Mouse (Mus musculus) lung, adult 2 months (tissue): ENCODE data around the gene Nadk2. TPM values are rescaled to one million over a fixed set of nuclear protein-coding genes. Genes with fewer than 3 reads are reported as not detected.

ENCODE experiments used
- DNase-seq: peaks from one replicate; pipeline ENCODE4 v3.0.0; 2022
- H3K4me1 ChIP-seq: fragments of 200-500 bp; 2 replicates; pipeline ENCODE4 v1.6.1; 2011; ENCODE audit warnings: low read length; ENCODE audit not compliant: control insufficient read depth, insufficient read depth
- H3K4me3 ChIP-seq: fragments of 200-500 bp; replicated peaks from 2 replicates; pipeline ENCODE3; 2011; ENCODE audit warnings: low read depth, mild to moderate bottlenecking, control low read depth, low read length; ENCODE audit errors: extremely low read depth
- CTCF ChIP-seq: fragments of 200-500 bp; IDR thresholded peaks from 2 replicates; pipeline ENCODE4 v1.5.1; 2011; ENCODE audit warnings: mild to moderate bottlenecking, low read length, control low read depth; ENCODE audit not compliant: insufficient read depth
- POLR2A ChIP-seq: fragments of 200-500 bp; IDR thresholded peaks from 2 replicates; pipeline ENCODE4 v1.6.1; 2011; ENCODE audit warnings: low read depth, mild to moderate bottlenecking, control low read depth, low read length, borderline replicate concordance; ENCODE audit errors: extremely low read depth
- WGBS: fragments of 180-500 bp; shearing (Covaris S2); methylation state at CpG from one replicate; pipeline ENCODE4 v1.1.7; 2018; 5-methylcytosine and 5-hydroxymethylcytosine counted together
- polyA plus RNA-seq: library from polyadenylated mRNA; depleted of rRNA; stranded (reverse); fragments of >200 nt; gene quantifications from 2 replicates; pipeline ENCODE4 v1.2.3, GENCODE M21; 2012

Nadk2 gene
- polyA plus RNA-seq, 1 experiment, result 12.0 TPM

GRCm38 (mm10) chr15:9087421-9087820, 16.4 kb downstream of the Nadk2 start:
- WGBS, result 87% methylated on average over 5 of the region's 5 CpGs
- H3K4me3 ChIP-seq, result no peak overlapping the region
- no peak for DNase-seq
- H3K4me1 ChIP-seq, result no peaks in the 10 kb centered on the region
- no peak for TF ChIP-seq CTCF
- TF ChIP-seq POLR2A, result no peak

- no peak for DNase-seq
- WGBS, result 89% methylated on average over 17 of the region's 17 CpGs
- TF ChIP-seq POLR2A (no peak), CTCF (no peak)
- no peak overlapping the region for H3K4me3 ChIP-seq
- no peaks in the 10 kb centered on the region for H3K4me1 ChIP-seq
Measured at GRCm38 (mm10) chr15:9087895-9088682, 17.0 kb downstream of the Nadk2 start.

- no peaks in the 10 kb centered on the region for H3K4me1 ChIP-seq
- TF ChIP-seq POLR2A, result no peak
- TF ChIP-seq CTCF, result no peak
- no peak overlapping the region for H3K4me3 ChIP-seq
- WGBS, result 58% methylated on average over 8 of the region's 8 CpGs
- DNase-seq, result no peak
Measured at GRCm38 (mm10) chr15:9088683-9089072, 17.6 kb downstream of the Nadk2 start.

- DNase-seq, result no peak
- 29% methylated on average over 2 of the region's 2 CpGs for WGBS
- no peak overlapping the region for H3K4me3 ChIP-seq
- TF ChIP-seq POLR2A (no peak), CTCF (no peak)
- H3K4me1 ChIP-seq, result no peaks in the 10 kb centered on the region
Measured at GRCm38 (mm10) chr15:9089136-9089720, 18.2 kb downstream of the Nadk2 start.

GRCm38 (mm10) chr15:9090662-9091061, 19.6 kb downstream of the Nadk2 start:
- Histone ChIP-seq H3K4me3 (no peak overlapping the region), H3K4me1 (no peaks in the 10 kb centered on the region; the same call in 1 of the 2 replicates)
- DNase-seq, result no peak
- TF ChIP-seq CTCF (no peak), POLR2A (no peak)
- 75% methylated on average over 5 of the region's 5 CpGs for WGBS

- H3K4me1 ChIP-seq, result no peaks in the 10 kb centered on the region; the same call in 1 of the 2 replicates
- DNase-seq, result no peak
- TF ChIP-seq CTCF (no peak), POLR2A (no peak)
- H3K4me3 ChIP-seq, result no peak overlapping the region
- 55% methylated on average over 11 of the region's 11 CpGs for WGBS
Measured at GRCm38 (mm10) chr15:9093598-9094365, 22.7 kb downstream of the Nadk2 start.

GRCm38 (mm10) chr15:9094366-9094750, 23.3 kb downstream of the Nadk2 start:
- TF ChIP-seq CTCF, result no peak
- no peak for TF ChIP-seq POLR2A
- DNase-seq, result peak; percentile 46
- H3K4me1 ChIP-seq, result no peaks in the 10 kb centered on the region; the same call in 1 of the 2 replicates
- H3K4me3 ChIP-seq, result peak overlapping the region; percentile 20
- 24% methylated on average over 13 of the region's 13 CpGs for WGBS

- no peaks in the 10 kb centered on the region; the same call in 1 of the 2 replicates for H3K4me1 ChIP-seq
- WGBS, result 92% methylated on average over 4 of the region's 4 CpGs
Measured at GRCm38 (mm10) chr15:9096865-9097264, 25.8 kb downstream of the Nadk2 start.

GRCm38 (mm10) chr15:9100446-9101077, 29.5 kb downstream of the Nadk2 start:
- DNase-seq, result no peak
- H3K4me1 ChIP-seq, result no peaks in the 10 kb centered on the region
- 94% methylated on average over 10 of the region's 10 CpGs for WGBS
- no peak overlapping the region for H3K4me3 ChIP-seq
- TF ChIP-seq CTCF (no peak), POLR2A (no peak)

More at GRCm38 (mm10) chr15:9096865-9097264, 25.8 kb downstream of the Nadk2 start:
- no peak for DNase-seq
- TF ChIP-seq POLR2A (no peak), CTCF (no peak)
- H3K4me3 ChIP-seq, result no peak overlapping the region
